Comparison of ENCODE assay signal across 24 mouse cellular contexts in the genomic region with DNA sequence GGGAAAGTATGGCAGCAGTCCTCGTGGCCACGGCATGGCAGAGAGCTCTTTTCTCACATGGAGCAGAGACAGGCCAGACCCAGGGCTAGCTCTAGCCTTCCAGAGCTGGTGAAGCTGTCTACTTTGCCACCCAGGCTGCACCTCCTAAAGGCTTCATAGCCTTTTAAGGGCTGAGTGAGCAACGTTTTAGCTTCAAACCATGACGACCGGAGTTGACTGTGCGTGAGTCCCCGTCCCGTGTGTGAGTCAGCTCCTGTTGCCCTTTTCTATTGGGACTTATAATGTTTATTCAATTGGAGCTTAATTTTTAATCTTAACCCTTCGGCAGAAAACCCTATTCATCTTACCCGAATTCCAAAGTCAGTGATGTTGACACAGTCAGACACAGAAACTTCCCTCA. TPM values are rescaled to one million over a fixed set of nuclear protein-coding genes. Genes with fewer than 3 reads are reported as not detected.
DNase-seq lines count a peak whose midpoint lies in the region; ATAC-seq and TF ChIP-seq lines count a peak whose summit lies in the region.
"Had no signal": no experiment of that assay in that cellular context is flagged by ENCODE, and none has a peak within 500 bp of the region (broad histone marks: within the 10 kb centered on the region; RNA-seq: fewer than 3 reads in every experiment).

No protein-coding gene starts in this region.

- in situ Hi-C loops in Patski (cut with MboI; ENCODE audit: low pct_unique_long_range_greater_than_20kb), result no loop called here

- WGBS in forebrain, postnatal 0 days, result 77% methylated on average over 10 of the region's 10 CpGs
- WGBS in forebrain, embryonic 11.5 days, result 81% methylated on average over 10 of the region's 10 CpGs

- ATAC-seq in forebrain, postnatal 0 days, result no peak
- ATAC-seq in forebrain, embryonic 11.5 days (replicated peaks; ENCODE audit: low FRiP score), result no peak
- peak; percentile 90 for ATAC-seq in Patski
- ATAC-seq: CD4-positive, CD25-positive, alpha-beta regulatory T cell, adult 4 months; hindbrain, postnatal 0 days; intestine, embryonic 15.5 days had no signal

- POLR2A ChIA-PET in Patski (lab: Charles Lee), result no interaction called here

- TF ChIP-seq POLR2A in myocyte (IDR thresholded peaks at IDR 0.05; ENCODE audit: insufficient read length, low read depth), result no peak

- no peaks in the 10 kb centered on the region for H3K9me3 ChIP-seq in forebrain, postnatal 0 days (ENCODE audit: low read length)
- no peaks in the 10 kb centered on the region for H3K9me3 ChIP-seq in forebrain, embryonic 11.5 days (ENCODE audit: control insufficient read depth, low read length)
- H3K9me3 ChIP-seq: embryonic facial prominence, embryonic 15.5 days; G1E; heart, embryonic 15.5 days; hindbrain, embryonic 13.5 days; intestine, embryonic 15.5 days had no signal

- H3K4me3 ChIP-seq in forebrain, postnatal 0 days (ENCODE audit: low read depth, low read length), result no peak overlapping the region
- no peak overlapping the region for H3K4me3 ChIP-seq in forebrain, embryonic 11.5 days (ENCODE audit: low read depth, low read length)
- no peak overlapping the region for H3K4me3 ChIP-seq in C2C12 (ENCODE audit: insufficient read depth, poor library complexity, severe bottlenecking)
- no peak overlapping the region for H3K4me3 ChIP-seq in myocyte
- H3K4me3 ChIP-seq: embryonic facial prominence, embryonic 15.5 days; heart, adult 2 months; heart, embryonic 15.5 days; hindbrain, embryonic 13.5 days; intestine, embryonic 15.5 days had no signal

- CTCF ChIA-PET in Patski (lab: Charles Lee), result interaction anchor here (0.9 to 2.3 kb wide), 4 partner anchors 9 to 53 kb away, joined by 3 to 11 read pairs (median 4); no protein-coding TSS in a partner anchor

- H3K4me1 ChIP-seq in forebrain, postnatal 0 days (ENCODE audit: insufficient read depth), result no peaks in the 10 kb centered on the region; the same call in 1 of the 2 replicates
- H3K4me1 ChIP-seq in forebrain, embryonic 11.5 days (replicated peaks; ENCODE audit: control insufficient read depth, insufficient read depth, low read length), result no peaks in the 10 kb centered on the region
- H3K4me1 ChIP-seq: hindbrain, embryonic 13.5 days had no signal

- H3ac ChIP-seq in C2C12 (ENCODE audit: control insufficient read depth, insufficient read length, low read depth) (peak overlapping the region; percentile 24), myocyte (ENCODE audit: control insufficient read depth, insufficient read length) (no peak overlapping the region)

- H3K79me2 ChIP-seq in C2C12 (ENCODE audit: control insufficient read depth, insufficient read depth), result no peaks in the 10 kb centered on the region
- H3K79me2 ChIP-seq in myocyte (ENCODE audit: control insufficient read depth, insufficient read depth), result no peaks in the 10 kb centered on the region

- peak overlapping the region; percentile 29; the same call in 1 of the 2 replicates for H3K27ac ChIP-seq in forebrain, postnatal 0 days (ENCODE audit: low read depth, low read length)
- H3K27ac ChIP-seq in forebrain, embryonic 11.5 days (ENCODE audit: low read depth, low read length), result no peak overlapping the region
- H3K27ac ChIP-seq: embryonic facial prominence, embryonic 15.5 days; heart, adult 2 months; heart, embryonic 15.5 days; hindbrain, embryonic 13.5 days; hindbrain, postnatal 0 days; intestine, embryonic 15.5 days had no signal

- no peaks in the 10 kb centered on the region for H3K36me3 ChIP-seq in forebrain, postnatal 0 days (ENCODE audit: insufficient read depth)
- H3K36me3 ChIP-seq in forebrain, embryonic 11.5 days (ENCODE audit: control insufficient read depth, insufficient read depth, low read length), result no peaks in the 10 kb centered on the region
- H3K36me3 ChIP-seq in C2C12 (ENCODE audit: control insufficient read depth, insufficient read depth) (no peaks in the 10 kb centered on the region), myocyte (ENCODE audit: control insufficient read depth, insufficient read depth) (no peaks in the 10 kb centered on the region)
- H3K36me3 ChIP-seq: embryonic facial prominence, embryonic 15.5 days; G1E; heart, embryonic 15.5 days; hindbrain, embryonic 13.5 days; intestine, embryonic 15.5 days had no signal

- H3K27me3 ChIP-seq in forebrain, postnatal 0 days (ENCODE audit: insufficient read depth, low read length), result no peaks in the 10 kb centered on the region
- H3K27me3 ChIP-seq in forebrain, embryonic 11.5 days (ENCODE audit: control insufficient read depth, insufficient read depth, low read length), result no peaks in the 10 kb centered on the region
- H3K27me3 ChIP-seq in C2C12 (ENCODE audit: control insufficient read depth, insufficient read depth, insufficient read length) (no peaks in the 10 kb centered on the region), Patski (no peaks in the 10 kb centered on the region), myocyte (ENCODE audit: control insufficient read depth, insufficient read depth, insufficient read length) (no peaks in the 10 kb centered on the region)
- H3K27me3 ChIP-seq: embryonic facial prominence, embryonic 15.5 days; heart, embryonic 15.5 days; hindbrain, embryonic 13.5 days; intestine, embryonic 15.5 days had no signal

- TF ChIP-seq CTCF in forebrain, postnatal 0 days (IDR thresholded peaks at IDR 0.05; ENCODE audit: low read depth), result no peak
- TF ChIP-seq CTCF in C2C12 (IDR thresholded peaks at IDR 0.05; ENCODE audit: control insufficient read depth, insufficient read depth, insufficient read length) (no peak), Patski (IDR thresholded peaks at IDR 0.05) (no peak)

- no peaks in the 10 kb centered on the region for H3K79me3 ChIP-seq in C2C12 (ENCODE audit: low read depth)

- no peak overlapping the region for H3K4me2 ChIP-seq in forebrain, postnatal 0 days (ENCODE audit: low read depth)
- no peak overlapping the region for H3K4me2 ChIP-seq in forebrain, embryonic 11.5 days (ENCODE audit: low read depth, low read length, severe bottlenecking)
- H3K4me2 ChIP-seq in myocyte (ENCODE audit: low read depth), result peak overlapping the region; percentile 10
- H3K4me2 ChIP-seq: embryonic facial prominence, embryonic 15.5 days; heart, embryonic 11.5 days; heart, embryonic 15.5 days; hindbrain, embryonic 13.5 days; intestine, embryonic 15.5 days had no signal

- DNase-seq in forebrain, postnatal 0 days, result no peak
- no peak for DNase-seq in forebrain, embryonic 11.5 days (ENCODE audit: low spot score)
- DNase-seq in Patski (ENCODE audit: low read depth, low spot score), result peak; percentile 83
- no peak for DNase-seq in ovary, postnatal 10 days (ENCODE audit: low spot score)
- DNase-seq in cerebellum, postnatal 4 days (ENCODE audit: low spot score in 2 of 2), result no peak
- DNase-seq: adrenal gland, postnatal 14 days; cerebellum, adult 18-20 months; cerebellum, adult 9-11 months; cerebellum, postnatal 36 days; gastrocnemius, postnatal 10 days; heart, adult 2 months; heart, postnatal 14 days; kidney, adult 2 months had no signal

- no peak overlapping the region for H3K9ac ChIP-seq in forebrain, postnatal 0 days
- no peak overlapping the region for H3K9ac ChIP-seq in forebrain, embryonic 11.5 days (ENCODE audit: low read length)
- H3K9ac ChIP-seq: embryonic facial prominence, embryonic 15.5 days; heart, embryonic 15.5 days; hindbrain, embryonic 13.5 days; intestine, embryonic 15.5 days had no signal

TF ChIP-seq in C2C12, 6 proteins besides CTCF, POLR2A, EP300 and RAD21:
- TF ChIP-seq FOSL1 (IDR thresholded peaks at IDR 0.05; ENCODE audit: insufficient read depth, low read length, poor library complexity, severe bottlenecking) (no peak), USF1 (IDR thresholded peaks at IDR 0.05; ENCODE audit: low read depth) (no peak)

TF ChIP-seq in myocyte, 11 proteins besides CTCF, POLR2A, EP300 and RAD21:
- no peak for TF ChIP-seq USF1 (IDR thresholded peaks at IDR 0.05; ENCODE audit: low read depth)
- TF ChIP-seq E2F4 (IDR thresholded peaks at IDR 0.05; ENCODE audit: insufficient read depth), result no peak
- no peak for TF ChIP-seq POLR2AphosphoS2 (IDR thresholded peaks at IDR 0.05; ENCODE audit: insufficient read length, low read depth)
- TF ChIP-seq TCF12 (IDR thresholded peaks at IDR 0.05; ENCODE audit: insufficient read depth, poor library complexity, severe bottlenecking), result no peak
- no peak for TF ChIP-seq TCF3 (IDR thresholded peaks at IDR 0.05; ENCODE audit: insufficient read length, low read depth)

RNA-seq across cellular contexts. Expression of a gene that starts 43.2 kb away (rescaled TPM):
- 2.0 and 7.9 TPM in 2 replicates for total RNA-seq in forebrain, postnatal 0 days (2014; rRNA removed)
- polyA plus RNA-seq in forebrain, postnatal 0 days (2015; fragmentation: Nextera tagmentation; extraction: Ambion mirVana), result 3.1 and 4.9 TPM in 2 replicates
- 15.3 and 17.6 TPM in 2 replicates for polyA plus RNA-seq in forebrain, embryonic 11.5 days (2014; fragmentation: Nextera tagmentation; extraction: Ambion mirVana)
- polyA plus RNA-seq in C2C12 (2012; fragmentation: generic; extraction: Trizol) (22.7 TPM), Patski (2021) (not detected), myocyte (2012; fragmentation: generic; extraction: Trizol) (70.3 TPM)
- total RNA-seq: hematopoietic stem cell, adult 5-6 weeks had no signal
- polyA plus RNA-seq: CD4-positive, CD25-positive, alpha-beta regulatory T cell, adult 4 months; G1E had no signal
